Mouse (Mus musculus) layer of hippocampus, adult 18-20 months (tissue): ENCODE data around the gene Fkbp3. TPM values are rescaled to one million over a fixed set of nuclear protein-coding genes. Genes with fewer than 3 reads are reported as not detected.
"Not testable (repeated sequence)": the region's sequence is repeated elsewhere in the genome, so short reads cannot be mapped to it uniquely, and the experiment has no call there.

ENCODE experiments used
- DNase-seq, 2 experiments: peaks; one replicate each; pipeline ENCODE4 v3.0.0; 2022; ENCODE audit warnings: low spot score in 2 of 2
- long read RNA-seq: library from polyadenylated mRNA; stranded (forward); transcript quantifications from one replicate; pipeline ENCODE4 v2.0.0, GENCODE M21; 2021
- total RNA-seq, 2 experiments: library from RNA; stranded (reverse); gene quantifications; 2 replicates each; pipeline ENCODE4 v1.2.3; 2021

Gene Fkbp3
- 100 to 1,000 TPM; 140 to 149 TPM for total RNA-seq
- long read RNA-seq, transcript Fkbp3-201 (7 exons, 1,022 nt), result major isoform, 156 of 165 reads
- long read RNA-seq, partial matches to known transcripts, result 0 of 165 reads
- long read RNA-seq, other reads (novel, unspliced or antisense), result 7 of 165 reads

DNA sequence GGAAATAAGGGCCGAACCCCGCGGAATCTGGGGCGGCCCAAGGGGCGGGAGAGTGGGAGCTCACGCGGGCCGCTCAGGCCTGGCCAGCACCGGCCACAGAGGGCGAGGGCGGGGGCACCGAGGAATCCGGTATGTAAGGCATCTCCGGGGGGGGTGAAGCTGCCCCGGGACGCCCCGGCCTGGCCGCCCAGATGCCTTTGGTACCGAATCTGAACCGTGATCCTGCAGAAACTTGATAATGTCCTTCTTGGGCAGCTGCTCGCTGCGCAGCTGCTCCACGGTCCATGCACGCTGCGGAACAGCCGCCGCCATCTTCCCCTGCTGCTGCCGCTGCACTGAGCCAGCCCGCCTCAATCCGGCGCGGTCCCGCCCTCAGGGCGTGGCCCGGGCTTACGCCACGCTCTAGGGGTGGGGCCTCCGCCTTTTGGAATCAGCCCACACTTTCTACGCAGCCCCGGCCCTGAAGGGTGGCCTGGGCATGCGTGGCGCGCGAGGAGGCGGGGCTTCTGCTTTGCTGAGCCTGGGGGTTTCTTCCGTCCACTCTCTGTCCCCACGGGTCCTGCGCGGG is at the start of gene Fkbp3:
TSS of gene Fkbp3 (minus strand) at position 397 of the 568 bp plus-strand sequence.
- peak; percentile 97 for DNase-seq

GRCm38 (mm10) chr12:65119451-65119850 is 45.6 kb upstream of the Fkbp3 start:
- DNase-seq, result no peak

DNA sequence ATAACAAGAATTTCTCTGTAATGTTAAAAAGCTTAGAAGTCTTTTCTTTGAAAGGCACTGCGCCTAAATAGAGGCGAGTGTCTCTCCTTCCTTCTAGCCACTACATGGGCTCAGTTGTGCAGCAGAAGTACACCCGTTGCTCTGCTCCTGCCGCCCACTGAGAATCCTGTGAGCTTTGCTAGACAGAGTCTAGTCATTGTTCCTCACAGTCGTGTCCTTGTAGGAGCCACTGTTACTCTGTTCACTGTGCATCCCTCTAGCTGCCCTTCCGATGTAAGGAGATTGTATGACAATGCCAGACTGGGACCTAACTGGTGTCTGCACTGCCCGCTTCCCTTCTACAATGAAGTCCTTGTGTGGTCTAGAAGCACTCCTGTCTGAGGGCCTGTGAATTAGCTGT is 45.2 kb upstream of the Fkbp3 start:
- DNase-seq, result no peak

DNA sequence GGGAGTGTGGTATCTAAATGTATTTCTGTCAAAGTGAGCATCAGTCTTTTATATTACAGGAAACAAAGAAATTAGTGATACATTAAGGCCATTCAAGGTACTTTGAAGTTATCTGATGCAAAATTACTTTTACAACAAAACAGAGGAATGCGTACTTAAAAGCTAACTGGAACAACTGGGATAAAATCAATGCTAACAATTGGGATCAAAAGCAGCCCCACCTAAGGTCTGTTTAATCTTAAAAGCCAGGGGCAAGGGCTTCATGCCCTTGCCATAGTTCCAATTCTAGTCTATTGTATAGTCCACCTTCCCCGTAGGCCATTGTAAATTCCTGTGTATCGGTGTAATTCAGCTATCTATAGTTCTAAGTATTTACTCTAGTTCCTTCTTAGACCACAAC is 41.2 kb upstream of the Fkbp3 start:
- DNase-seq, result not testable (repeated sequence)

DNA sequence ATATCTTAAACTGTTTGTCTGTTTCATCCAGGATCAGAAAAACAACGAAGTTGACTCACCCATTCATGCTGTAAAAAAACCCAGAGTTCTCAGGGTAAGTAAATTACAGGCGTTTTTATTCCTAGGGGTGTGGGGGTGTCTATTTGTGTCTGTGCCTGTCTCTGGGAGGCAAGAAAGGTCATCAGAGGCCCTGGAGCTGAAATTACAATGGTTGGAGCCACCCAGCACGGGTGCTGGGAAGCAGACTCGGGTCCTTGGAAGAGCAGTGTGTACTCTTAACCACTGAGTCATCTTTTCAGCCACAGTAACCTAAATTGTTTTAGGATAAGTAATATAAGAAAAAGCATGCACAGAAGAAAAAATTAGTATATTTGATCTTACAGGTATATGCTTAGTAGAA is 40.1 kb upstream of the Fkbp3 start:
- no peak for DNase-seq

- DNase-seq, result peak; percentile 22 to 55
These were observed 39.0 kb upstream of the Fkbp3 start for GRCm38 (mm10) chr12:65112811-65113210.

GRCm38 (mm10) chr12:65111503-65111902 is 37.7 kb upstream of the Fkbp3 start:
- DNase-seq, result no peak

- no peak for DNase-seq
These were observed 34.9 kb upstream of the Fkbp3 start for GRCm38 (mm10) chr12:65108746-65109145.

- no peak for DNase-seq
These were observed 3.1 kb upstream of the Fkbp3 start for GRCm38 (mm10) chr12:65076906-65077305.

DNA sequence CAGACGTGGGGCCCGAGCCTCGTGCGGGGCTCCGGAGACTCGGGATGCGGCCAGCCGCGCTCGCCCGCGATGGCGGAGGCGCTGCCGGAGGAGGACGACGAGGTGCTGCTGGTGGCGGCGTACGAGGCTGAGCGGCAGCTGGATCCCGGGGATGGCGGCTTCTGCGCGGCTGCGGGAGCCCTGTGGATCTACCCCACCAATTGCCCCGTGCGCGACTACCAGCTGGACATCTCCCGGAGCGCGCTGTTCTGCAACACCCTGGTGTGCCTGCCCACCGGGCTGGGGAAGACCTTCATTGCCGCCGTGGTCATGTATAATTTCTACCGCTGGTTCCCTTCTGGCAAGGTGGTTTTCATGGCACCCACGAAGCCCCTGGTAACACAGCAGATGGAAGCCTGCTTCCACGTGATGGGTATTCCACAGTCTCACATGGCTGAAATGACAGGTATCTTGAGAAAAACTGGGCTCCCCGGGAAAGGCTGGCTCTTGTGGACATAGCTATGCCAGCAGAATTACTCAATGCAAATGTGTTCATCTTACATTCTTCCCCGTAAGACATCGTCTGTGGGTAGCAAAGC is 2.0 kb upstream of the Fkbp3 start:
- no peak for DNase-seq

DNA sequence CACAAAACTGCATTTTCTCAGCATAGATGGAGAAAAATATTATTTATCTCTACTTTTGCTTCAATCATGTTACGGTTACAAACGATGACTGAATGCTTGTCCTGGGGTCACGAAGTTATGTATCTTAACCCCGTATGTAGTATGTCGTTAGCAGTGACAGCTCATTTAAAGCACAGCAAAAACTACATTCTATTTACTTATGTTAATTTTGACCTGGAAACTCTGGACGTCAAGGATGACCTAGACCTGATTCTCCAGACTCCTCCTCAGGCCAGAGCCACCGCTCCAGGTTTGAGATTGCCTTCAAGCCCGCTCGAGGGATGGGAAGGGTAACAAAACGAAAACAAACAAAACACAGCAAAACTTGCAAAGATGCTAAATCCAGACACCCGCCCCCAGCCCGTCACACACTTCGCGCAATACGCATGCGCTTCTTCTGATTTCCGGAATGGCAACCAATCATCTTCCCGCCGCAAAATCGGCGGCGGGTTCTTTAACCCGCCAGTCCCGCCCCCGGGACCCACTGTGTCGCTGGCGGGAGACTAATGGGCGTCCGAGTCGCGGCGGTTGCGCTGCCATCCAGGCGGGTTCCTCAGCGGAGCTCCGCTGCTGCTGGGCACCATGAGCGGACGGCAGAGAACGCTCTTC is 1.4 kb upstream of the Fkbp3 start, which contains the start of gene Fancm:
TSS of gene Fancm (plus strand) at position 519 of the 648 bp plus-strand sequence.
- DNase-seq, result peak; percentile 88 to 94

DNA sequence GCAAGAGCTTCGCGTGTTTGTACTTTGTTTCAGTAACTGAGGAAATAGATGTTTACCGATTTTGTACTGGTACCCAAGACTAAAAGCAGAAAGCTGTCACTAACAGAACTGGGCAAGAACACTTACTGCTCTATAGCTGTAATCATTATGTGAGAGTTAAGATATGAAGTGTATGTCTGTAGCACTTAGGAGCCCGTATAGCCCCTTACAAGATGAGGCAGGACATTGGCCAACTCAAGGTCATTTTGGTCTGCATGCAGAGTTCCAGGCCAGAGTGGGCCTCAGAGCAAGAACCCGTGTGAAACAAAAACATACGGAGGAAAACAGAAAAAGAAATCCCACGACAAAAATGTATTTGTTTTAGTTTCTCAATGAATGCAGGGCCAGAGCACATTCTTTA is 844 bp upstream of the Fkbp3 start:
- peak in 1 of 2 experiments; percentile 17 for DNase-seq

GRCm38 (mm10) chr12:65072911-65073610 is 746 bp downstream of the Fkbp3 start:
- no peak for DNase-seq

DNA sequence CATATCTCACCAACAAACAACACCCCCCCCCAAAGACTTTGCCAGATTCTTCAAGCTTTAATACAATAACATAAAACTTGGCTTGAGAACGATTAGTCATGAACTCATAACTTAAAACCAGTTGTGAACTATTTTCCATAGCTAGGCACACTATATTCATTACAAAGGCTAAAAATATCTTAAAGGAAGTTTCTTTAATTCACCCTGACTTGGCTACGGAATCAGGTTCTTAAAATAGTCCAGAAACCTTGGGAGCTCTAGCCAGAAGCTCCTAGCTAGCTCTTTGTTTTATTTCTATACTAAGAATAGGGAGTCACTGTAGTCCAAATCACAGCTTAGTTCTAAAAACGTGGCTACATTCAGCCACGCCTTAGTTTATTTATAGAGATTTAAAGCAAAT is 5.4 kb downstream of the Fkbp3 start:
- no peak for DNase-seq

DNA sequence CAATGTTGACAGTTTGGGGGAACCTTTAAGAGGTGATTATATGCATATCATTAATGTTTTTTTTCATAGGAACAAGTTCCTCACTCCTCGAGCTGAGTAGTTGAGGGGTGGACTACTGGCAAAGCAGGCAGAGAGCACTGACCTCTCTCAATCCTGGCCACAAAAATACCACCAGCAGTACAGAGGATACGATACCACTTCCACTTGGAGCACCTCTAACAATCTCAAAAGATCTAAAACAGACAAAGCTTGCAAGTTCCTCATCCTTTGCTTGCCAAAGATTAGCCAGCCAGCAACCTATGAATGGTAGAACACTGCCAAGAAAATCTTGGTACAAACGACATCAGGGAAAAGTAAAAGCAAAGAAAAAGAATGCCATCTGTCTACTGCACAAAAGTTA is 7.6 kb downstream of the Fkbp3 start:
- no peak for DNase-seq

DNA sequence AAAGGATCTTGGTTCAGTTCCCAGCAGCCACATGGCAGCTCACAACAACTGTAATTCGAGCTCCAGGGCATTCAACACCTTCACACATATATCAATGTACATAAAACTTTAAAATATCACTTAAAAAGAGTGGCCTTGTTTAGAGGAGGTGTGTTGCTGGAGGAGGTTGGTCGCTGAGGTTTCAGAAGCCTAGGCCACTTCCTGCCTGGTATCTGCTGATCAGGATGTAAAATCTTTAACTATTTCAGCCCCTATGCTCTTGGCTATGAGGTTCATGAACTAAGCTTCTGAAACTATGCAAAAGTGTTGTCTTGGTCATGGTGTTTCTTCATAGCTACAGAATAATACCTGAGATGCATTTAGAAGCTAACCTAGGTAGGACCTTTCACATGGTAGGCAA is 8.6 kb downstream of the Fkbp3 start:
- DNase-seq, result no peak

GRCm38 (mm10) chr12:65061082-65061481 is 12.7 kb downstream of the Fkbp3 start:
- DNase-seq, result no peak

- no peak for DNase-seq
These were observed 15.6 kb downstream of the Fkbp3 start for GRCm38 (mm10) chr12:65058203-65058602.

DNA sequence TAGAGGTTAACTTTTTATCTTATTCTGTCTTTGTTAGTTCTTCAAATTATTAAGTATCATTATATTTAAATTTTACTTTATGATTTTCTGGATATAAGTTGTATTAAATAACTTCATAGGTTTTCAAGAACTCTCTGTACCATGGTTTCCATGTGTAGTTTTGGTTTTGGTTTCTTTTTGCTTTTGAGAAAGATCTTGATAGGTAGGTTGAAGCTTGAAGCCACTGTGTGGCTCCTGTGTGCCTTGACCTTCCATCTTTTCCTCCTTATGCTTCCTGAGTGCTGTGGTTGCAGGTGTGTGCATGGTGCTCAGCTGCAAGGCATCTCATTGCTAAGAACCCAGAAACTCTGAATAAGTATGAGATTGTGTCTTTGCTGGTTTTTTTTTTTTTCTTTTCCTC is 25.0 kb downstream of the Fkbp3 start:
- no peak for DNase-seq

- no peak for DNase-seq
These were observed 36.3 kb downstream of the Fkbp3 start for GRCm38 (mm10) chr12:65037546-65037937.

DNA sequence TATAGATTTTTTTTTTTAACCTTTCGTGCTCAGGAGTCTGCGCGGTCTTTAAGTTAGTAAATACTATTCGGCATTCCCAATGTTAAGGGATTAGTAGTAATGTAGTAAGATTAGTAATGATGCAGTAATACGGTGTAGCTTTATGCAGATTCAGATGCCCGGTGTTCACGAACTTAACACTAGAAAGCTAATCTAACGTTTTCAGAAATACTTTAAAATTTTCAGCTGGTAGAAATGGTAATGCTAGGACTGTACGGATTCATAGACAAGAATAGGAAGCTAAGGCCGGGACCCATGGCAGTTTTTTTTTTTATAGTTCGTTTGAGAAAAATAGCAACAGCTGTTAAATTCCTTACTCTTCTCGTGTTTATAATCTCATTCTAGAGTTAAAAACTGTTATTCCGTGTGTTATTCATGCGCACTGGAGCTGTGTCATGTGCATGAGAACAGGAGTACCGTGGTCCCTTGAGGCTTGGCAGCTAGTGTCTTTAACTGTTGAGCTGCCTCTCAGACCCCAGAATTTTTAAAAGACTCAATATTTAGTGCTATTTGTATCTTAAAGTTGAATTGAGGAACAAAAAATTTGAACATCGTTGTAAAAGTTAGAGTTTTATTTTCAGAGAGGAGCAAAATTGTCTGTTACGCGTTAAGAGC is 36.8 kb downstream of the Fkbp3 start:
- no peak for DNase-seq
